Mouse (Mus musculus) layer of hippocampus, adult 9-10 months (tissue): ENCODE results near the gene Sft2d2.

Source experiments
- DNase-seq: peaks from one replicate; pipeline ENCODE4 v3.0.0; 2022; ENCODE audit warnings: low spot score

Gene Sft2d2

DNA sequence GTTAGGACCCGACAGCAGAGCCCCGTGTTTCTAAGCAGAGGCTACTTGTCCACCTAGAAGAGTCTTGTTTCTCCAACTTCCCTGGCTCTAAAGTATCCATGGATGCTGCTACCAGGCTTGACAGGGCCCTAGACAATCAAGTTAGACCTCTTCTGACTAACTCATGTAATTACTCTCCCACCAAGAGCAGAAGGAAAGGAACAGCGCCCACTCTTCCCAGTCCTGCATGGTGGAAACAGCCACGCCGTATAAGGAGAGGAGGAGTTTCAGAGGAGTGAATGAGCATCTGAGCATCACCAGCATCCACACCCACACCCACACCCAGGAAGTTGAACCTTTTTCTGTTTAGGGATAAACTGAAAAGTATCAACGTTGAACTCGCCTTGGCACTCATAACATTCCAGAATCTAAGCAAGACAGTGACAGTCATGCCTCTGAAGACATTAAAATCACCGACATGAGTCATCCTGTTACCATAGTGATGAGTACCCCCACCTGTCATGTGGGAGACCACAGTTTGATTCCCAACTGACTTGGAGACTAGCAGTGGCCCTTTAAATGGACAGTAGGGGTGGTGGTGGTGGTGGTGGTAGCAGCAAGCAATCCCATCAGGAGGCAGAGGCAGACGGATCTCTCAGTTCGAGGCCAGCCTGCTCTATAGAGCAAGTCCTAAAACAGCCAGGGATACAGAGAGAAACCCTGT lies 3.5 kb downstream of the Sft2d2 start:
- DNase-seq = no peak

DNA sequence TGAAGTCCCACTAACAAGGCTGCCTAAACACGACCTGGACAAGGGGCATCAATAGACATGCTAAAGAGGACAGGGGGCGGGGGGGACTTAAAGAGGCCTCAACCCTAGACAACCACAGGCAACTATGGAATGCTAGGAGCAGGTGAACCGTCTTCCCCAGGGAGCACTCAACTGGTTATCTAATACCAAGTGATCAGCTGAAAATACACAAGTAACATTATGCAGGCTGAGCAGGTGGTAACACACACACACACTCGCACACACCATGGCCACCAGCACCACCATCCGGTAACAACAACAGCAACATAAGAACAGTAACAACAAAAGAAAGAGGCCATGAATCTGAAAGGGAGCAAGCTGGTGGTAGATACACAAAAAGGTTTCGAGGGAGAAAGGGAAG lies 4.2 kb downstream of the Sft2d2 start:
- no peak for DNase-seq

DNA sequence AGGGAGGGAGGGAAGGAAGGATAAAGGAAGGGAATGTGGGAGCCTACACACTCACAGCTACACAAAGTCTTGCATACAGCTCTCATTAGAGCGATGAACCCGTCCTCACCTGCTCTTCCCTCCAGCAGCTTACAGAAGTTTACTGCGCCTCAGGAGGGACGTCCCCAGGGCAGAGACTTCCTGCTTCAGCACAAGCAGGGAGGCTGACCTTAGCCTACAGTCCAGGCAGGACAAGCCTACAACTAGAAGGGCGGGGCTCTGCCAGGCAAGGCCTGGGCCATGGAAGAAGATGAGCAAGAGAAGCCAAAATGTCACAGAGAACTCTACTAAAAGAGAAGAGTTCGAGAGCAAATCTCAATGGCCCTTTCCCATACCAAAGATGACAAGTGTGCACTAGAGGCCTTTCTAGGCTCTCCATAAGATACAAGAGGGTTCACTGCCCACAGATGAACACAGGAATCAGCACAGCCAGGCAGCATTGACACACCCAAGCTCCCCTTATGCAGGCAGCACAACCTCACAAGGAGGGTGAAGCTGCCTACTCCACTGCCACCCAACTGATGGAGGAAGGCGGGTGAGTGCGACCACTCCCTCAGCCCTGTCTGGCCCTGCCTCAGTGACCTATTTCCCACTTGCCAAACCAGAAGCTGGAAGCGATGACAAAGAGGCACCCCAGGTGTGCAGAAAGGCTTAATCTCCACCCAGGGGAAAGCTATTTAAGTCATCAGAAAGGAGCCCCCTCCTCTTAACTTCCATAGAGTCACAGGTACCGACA lies 5.2 kb downstream of the Sft2d2 start:
- no peak for DNase-seq

DNA sequence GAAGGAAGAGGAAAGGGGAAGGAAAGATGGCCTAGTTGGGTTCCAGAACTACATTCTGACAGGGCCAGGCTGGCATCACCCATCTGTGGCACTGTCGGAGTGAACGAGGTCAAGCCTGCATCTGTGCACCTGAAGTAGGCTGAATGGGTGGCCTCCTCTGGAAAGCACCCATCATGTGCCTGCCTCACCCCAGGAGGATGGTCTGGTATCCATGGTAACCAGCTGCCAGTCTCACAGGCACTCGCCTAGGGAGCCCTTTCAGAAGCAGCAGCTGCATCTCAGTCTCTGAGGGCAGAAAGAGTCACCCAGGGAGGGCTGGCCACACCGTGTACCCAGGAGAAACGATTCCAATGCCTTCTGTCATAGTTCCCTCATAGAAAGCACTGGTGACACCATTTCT lies 6.9 kb downstream of the Sft2d2 start:
- no peak for DNase-seq

DNA sequence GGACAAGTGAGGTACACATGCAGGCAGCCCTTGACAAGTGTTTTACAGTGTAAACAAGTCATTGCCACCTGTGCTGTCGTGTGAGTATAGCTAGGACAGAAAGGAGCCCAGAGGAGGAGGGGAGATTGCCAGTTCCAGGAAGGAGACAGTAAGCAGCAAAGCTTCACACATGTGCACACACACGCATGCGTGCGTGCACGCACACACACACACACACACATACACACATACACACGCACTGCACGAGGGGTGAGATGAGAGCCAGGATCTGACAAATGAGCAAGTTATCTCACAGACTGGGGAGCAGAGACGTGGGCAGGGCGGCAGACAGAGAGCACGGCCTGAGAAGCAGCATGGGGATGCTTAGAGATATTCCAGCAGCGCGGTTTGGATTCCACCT lies 7.7 kb downstream of the Sft2d2 start:
- no peak for DNase-seq

DNA sequence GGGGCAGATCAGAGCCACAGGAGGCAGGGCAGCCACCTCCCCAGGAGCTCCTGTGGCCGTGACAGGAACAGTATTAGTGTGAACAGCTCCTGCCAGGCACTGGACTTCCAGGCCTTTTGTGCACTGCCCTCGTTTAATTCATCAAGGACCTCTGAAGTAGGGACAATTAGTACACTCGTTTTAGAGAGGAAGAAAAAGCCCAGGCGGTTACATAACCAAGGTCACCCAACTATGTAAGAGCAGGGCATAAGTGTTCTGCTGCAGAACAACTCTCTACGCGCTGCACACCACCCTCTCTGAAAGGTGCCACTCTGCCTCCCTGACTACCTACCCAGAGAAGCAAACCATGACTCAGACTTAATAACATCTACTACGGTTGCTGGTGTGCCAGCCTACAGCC lies 9.1 kb downstream of the Sft2d2 start:
- DNase-seq = no peak

DNA sequence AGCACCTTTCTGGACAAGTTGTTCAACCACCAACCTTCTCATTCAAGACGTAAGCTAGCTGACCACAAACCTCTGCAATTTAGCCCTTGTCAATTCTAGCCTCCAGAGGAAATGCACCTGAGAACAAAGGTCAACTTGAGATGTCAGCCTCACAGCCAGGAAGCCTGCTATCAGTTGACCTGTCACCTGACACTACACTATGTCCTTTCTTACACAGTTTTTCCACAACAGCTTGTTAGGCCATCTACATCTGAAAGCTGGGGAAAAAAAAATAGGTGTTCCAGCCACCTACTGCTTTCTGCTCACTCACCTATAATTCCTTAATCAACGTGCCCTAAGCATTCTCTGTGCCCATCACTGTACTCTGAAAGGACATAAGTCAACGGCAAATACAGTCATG lies 10.1 kb downstream of the Sft2d2 start:
- no peak for DNase-seq

DNA sequence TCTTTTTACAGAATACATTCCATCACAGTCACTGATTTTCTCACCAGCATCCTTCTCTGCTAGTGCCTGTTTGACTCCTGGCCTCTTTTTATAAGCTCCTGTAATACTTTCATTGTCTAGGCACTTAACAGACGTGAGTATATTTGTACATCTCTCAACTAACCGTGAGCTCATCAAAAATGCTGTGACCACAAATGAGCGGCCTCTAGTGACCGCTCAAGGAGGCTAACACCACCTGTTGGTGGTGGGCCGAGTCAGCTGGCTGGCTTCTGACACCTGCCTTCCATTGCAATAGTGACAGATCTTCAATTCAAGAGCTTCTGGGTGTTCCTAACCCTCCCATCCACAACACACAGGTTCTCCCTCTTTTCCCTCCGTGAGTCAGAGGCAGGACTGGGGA lies 10.8 kb downstream of the Sft2d2 start:
- no peak for DNase-seq

DNA sequence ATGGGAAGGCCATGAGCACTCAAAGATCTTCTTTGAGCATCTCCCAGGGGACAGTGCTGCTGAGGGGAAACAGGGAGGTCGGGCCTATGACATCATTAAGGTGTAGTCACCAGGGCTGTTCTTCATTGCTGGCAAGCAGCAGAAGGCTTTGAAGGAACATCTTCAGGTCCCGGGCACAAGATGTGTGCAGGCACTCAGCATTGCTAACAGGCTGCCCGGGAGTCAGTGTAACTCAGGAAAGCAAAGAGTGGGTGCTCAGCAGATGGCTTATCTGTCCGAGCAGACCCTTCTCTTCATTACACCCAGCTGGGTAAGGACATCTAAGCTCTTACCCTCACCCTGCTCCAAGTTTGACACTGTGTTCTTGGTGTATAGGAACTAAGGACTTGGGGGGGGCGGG lies 14.9 kb downstream of the Sft2d2 start:
- no peak for DNase-seq

DNA sequence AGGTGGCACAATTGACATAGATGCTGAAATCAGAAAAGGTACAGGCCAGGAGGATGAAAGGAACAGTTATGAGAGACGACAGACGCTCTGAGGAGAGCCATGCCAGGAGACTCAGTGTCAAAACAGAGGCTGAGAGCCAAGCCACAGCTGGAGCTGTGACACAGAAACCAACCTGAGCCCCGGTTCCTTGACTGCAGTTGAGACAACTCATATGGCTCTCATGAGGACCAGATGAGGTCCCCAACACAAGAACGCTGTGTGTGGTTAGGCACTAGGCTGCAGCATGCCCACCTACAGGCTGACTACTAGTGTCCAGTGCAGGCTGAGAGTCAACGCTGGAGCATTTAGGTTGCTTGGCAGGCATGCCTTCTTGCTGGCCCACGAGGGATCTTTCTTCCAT lies 16.2 kb downstream of the Sft2d2 start:
- DNase-seq = no peak

DNA sequence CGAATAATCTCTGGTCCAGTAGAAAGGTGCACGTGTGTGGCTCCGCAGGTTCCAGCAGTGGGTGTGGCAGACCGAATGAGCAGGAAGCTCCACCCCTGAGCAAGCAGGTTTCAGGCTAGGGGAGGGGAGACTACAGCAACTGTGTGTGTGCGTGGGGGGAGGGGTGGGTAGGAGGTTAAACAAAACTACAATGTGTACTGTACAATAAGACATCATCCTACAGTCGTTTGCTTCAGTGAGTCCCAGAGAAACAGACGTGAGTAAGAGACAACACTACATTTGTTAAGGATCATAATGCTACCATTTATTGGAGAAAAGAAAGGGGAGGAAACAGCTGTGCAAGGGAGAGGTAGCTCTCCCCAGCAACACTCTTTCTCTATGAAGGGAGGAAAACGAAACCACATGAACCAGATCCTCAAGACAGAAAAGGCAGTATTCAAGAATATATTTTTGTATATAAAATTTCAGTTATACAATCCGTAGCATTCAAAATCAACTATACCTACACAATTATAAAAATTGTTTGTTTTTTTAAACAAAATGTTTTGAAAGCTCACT lies 20.1 kb downstream of the Sft2d2 start:
- no peak for DNase-seq

DNA sequence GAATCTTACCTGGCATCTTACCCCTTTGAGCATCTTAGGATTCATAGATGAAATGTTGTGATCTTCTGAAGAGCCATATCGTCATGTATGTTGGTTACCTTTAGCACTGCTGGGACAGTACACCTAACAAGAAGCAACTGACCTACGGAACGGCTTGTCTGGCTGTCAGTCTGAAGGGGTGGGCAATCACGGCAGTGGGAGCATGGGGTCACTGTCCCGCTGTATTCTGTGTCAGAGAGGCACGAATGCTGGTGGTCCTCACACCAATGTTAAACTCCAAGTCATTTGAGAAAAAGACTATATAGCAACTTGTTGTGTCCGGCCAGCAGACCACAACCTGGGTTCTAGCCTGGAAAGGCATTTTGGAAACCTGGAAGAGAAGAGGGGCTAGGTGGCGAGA lies 23.0 kb downstream of the Sft2d2 start:
- no peak for DNase-seq

DNA sequence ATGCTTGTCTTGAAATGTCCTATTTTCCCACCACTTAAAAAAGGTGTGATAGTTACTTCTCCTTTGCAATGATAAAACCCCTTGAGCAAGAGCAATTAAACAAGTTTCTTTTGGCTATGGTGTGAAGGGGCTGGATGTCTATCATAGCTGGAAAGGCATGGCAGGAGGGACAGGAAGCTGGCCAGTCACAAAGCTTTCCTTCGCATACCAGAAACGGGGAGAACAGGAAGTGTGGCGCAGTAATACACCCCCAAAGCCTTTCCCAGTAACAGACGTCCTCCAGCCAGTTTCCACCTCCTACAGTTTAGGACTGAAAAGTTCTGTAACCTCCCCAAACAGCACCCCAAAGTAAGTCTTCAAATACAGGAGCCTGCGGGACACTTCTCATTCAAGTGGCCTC lies 24.1 kb downstream of the Sft2d2 start:
- DNase-seq = no peak

DNA sequence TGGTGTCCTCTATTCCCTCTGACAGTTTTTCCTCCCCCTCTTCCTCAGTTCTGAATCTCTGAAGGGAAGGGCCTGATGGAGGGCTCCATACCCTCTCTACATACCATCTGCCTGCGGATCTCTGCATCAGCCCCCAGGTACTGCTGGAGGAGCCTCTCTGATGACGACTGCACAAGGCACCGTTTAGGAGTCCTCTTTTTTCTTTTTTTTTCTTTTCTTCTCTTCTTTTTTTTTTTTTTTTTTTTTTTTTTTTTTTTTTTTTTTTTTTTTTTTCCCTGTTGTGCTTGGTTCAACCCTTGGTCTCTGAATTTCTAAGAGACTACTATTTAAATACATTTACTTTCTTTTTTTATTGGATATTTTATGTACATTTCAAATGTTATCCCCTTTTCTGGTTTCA lies 24.8 kb downstream of the Sft2d2 start:
- DNase-seq = no peak

DNA sequence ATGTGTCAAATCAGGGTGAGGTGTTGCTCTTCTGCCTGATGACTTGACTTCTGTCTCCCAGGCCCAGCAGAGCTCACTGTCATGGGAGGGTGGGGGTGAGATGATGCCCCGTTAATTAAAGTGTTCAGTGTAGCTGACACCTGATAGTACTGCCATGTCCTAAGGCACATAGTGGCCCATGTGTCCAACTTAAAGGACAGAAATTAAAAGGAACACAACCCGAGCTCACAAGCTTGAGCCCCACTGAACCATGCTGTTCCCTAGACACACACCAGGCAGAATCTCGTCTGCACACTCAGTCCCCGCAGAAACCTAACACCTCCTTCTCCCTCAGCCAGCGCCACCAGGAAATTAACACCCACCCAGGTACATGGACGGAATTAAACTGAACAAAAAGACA lies 29.3 kb downstream of the Sft2d2 start:
- DNase-seq = no peak

DNA sequence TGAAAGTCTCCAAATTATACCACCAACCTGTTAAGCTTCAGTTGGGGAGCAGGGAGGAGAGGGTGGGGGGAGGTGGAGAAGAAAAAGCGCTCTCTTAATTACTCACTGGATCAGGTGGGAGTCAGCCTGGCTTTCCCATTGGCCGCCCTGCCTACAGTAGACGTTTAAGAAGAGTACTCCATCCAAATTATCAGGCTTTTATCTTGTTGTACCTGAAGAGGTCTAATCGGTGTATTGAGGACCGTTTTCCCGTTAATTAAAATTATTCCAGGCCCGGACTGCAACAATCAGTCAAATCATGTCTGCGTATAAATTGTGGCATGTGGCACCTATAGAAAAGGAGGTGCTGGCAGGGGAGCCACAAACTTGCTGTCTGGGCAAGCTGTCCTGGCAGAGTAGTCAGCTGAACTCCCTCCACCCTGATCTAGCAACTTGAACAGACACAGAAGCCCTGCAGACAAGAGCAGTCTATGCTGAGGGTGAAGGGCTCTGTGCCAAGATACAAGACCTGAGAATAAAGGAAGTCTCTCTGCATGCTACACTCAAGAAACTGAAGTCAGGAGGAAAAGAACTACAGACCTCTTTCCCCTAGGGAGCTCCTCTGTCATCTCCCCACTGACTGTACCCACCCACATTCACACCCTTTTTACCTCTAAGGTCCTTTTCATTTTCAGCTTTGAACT lies 33.4 kb downstream of the Sft2d2 start, which contains the start of gene Tbx19:
Gene Tbx19 (minus strand): TSS at position 51 of the 683 bp plus-strand sequence.
- no peak for DNase-seq

DNA sequence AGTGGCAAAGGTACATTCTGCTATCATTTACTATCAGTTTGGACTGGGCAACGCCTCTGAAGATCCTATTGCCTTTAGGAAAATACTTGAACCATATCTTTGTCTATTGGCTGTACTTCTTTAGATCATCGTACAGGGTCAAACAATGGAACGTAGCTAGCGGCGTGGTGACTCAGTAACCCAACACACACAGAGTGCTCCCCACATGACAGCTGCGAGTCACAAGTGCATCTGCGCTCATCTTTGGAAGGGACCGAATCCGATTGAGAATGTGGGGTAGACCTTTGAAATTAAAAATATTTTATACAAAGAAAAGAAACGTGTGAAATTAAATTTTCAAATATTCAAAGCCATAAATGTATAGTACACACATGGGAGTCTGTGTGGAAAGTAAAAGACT lies 35.4 kb downstream of the Sft2d2 start:
- DNase-seq = no peak

DNA sequence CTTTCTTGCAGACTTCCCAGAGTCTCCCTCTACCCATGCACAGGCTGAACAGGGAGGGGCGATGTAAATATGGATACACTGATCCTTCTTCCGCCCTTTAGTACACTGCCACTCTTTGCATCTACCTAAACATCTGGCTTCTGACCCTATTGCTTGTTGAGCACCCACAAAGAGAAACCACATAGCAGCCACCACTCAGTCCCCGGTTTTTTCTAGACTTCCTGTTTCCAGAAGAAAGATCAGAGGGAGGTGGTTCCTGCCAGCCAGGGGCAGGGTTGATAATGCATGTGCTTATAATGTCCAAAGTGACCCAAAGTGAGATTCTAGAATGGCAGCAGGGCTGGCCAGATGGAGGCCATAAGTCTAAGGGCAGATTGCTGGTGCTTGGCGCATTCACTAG lies 40.1 kb downstream of the Sft2d2 start:
- no peak for DNase-seq

DNA sequence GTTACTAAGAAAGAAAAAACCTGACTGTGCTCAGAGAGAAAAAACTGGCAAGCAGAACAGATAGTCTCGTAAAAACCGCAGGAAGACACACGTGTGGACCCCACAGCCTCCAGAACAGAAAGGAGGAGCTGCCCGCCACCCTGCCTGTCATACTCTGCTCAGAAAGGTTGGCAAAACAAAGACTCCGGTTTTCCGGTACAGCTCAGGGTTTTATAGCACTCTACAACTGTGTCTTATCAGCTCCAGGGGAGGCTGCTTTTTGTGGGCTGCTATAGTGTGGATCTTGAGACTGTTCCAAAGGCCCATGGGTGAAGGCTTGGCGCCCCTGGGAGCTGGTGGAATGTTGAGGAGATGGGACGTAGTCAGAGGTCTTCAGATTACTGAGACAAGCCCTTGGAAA lies 43.0 kb downstream of the Sft2d2 start:
- no peak for DNase-seq

DNA sequence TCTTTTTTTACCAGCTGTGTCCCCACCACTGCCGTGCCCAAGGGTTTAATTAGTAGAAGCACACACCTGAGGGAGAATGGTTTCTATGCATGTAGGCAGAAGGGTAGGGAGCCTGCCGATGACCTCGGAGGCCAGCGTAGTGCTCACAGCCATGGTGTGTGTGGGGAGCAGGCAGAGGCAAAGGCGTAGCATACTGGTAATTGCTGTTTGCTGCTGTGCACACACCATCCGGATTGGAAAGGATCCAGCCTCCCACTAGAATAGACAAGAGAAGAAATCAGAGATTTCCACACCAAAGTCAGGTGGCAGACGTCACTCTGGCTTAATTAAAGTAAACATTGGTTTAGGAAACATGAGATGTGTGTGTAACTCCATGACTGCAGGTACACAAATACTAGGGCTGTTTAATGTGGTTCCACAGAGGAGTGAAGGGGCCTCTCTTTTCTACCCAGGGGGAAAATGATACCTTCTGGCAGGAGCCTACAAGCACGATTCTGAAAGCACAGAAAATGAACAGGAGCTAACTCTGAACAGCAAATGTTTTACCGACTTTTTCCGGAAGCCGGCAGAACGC lies 51.8 kb downstream of the Sft2d2 start:
- no peak for DNase-seq

DNA sequence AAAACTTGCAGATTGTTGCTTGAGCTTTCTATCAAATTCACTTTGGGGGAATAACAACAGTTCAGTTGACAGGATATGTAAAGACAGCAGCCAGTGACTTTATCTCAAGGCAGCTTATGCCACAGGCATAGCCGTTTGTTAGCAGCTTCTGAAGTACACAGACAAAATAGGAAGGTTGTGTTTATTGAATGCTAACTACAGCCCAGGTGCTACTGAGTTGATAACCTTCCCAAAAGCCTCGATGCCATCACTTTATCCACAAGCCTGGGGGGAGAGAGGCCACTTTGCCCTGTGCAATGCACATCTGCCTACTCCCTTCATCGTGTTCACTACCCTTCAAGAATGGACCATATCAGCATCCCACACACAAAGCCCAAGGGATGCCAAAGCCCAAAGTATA lies 54.0 kb downstream of the Sft2d2 start:
- no peak for DNase-seq

DNA sequence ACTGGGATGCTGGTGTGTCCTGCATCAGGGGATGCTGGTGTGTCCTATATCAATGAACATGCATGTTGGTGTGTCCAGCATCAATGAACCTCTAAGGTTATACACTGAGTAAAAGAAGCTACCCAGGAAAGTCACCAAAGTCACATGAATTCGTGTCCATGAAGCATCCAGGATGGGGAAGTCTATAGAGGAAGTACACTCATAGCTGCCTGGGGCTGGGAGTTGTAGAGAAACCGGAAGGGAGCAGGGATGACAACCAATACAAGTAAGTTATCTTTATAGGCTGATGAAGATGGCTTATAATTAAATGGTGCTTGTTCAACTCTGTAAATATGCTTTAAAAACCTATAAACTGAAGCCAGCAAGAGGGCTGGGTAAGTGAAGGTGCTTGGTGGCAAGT lies 60.4 kb downstream of the Sft2d2 start:
- DNase-seq = no peak

DNA sequence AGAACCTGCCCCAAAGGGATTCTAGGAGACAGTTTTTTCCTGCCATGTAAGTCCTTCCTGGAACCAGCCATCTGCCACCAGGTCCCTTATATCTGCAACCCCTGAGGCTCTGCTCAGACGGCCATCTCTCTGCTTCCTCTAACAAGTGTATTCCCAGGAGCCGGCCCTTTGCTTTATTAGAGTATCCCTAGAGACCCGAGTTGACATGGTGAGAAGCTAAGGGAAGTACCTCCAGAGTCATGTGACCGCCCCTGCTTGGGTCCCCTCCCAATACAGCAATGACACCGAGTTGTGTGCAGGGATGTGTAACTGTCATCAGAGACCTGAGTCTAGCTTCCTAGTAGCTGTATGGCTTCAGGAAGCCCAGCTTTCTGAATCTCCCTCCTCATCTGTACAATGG lies 61.0 kb downstream of the Sft2d2 start:
- no peak for DNase-seq
